Mouse (Mus musculus) layer of hippocampus, adult 2 months (tissue): ENCODE data around the gene Pex11g. TPM values are rescaled to one million over a fixed set of nuclear protein-coding genes. Genes with fewer than 3 reads are reported as not detected.

Experiments used
- DNase-seq, 2 experiments: peaks; one replicate each; pipeline ENCODE4 v3.0.0; 2022; ENCODE audit warnings: low spot score in 2 of 2
- H3K27ac ChIP-seq: fragments of 200-600 bp; 2 replicates; pipeline ENCODE4 v1.8.1; 2022
- H3K4me3 ChIP-seq: fragments of 200-600 bp; 2 replicates; pipeline ENCODE4 v1.8.1; 2022; ENCODE audit warnings: mild to moderate bottlenecking
- CTCF ChIP-seq: fragments of 200-600 bp; conservative IDR thresholded peaks from 2 replicates; pipeline ENCODE4 v1.8.1; 2022; ENCODE audit warnings: antibody characterized with exemption, mild to moderate bottlenecking, moderate library complexity
- long read RNA-seq, 2 experiments: library from polyadenylated mRNA; stranded (forward); transcript quantifications; one replicate each; pipeline ENCODE4 v2.0.0; 2021; ENCODE audit warnings: borderline mapping rate in 2 of 2
- total RNA-seq, 2 experiments: library from RNA; stranded (reverse); gene quantifications; 2 replicates each; pipeline ENCODE4 v1.2.3; 2021

Gene Pex11g
- total RNA-seq, result under 1 TPM; 0.32 to 0.95 TPM
- long read RNA-seq, experiment 1, partial matches to known transcripts, result 0 of 1 reads
- long read RNA-seq, experiment 1, other reads (novel, unspliced or antisense), result 0 of 1 reads
- long read RNA-seq, experiment 2, partial matches to known transcripts, result 0 of 1 reads
- long read RNA-seq, experiment 2, other reads (novel, unspliced or antisense), result 1 of 1 reads

- Histone ChIP-seq H3K27ac (peak within 1 kb of the TSS; percentile 71), H3K4me3 (peak within 1 kb of the TSS; percentile 50)
- TF ChIP-seq CTCF, result no peak
- DNase-seq, result peak; percentile 78 to 84
These were observed at the start of gene Pex11g for GRCm38 (mm10) chr8:3467006-3467885. TSS of gene Pex11g (minus strand) at chr8:3467680.

GRCm38 (mm10) chr8:3517117-3517495 is 49.6 kb upstream of the Pex11g start:
- no peak for TF ChIP-seq CTCF
- DNase-seq, result peak in 1 of 2 experiments; percentile 43
- H3K27ac ChIP-seq, result peak overlapping the region; percentile 96
- peak overlapping the region; percentile 92 for H3K4me3 ChIP-seq

- DNase-seq, result peak; percentile 93 to 94
- H3K4me3 ChIP-seq, result peak overlapping the region; percentile 92
- peak overlapping the region; percentile 96 for H3K27ac ChIP-seq
- TF ChIP-seq CTCF, result no peak
These were observed 49.1 kb upstream of the Pex11g start for GRCm38 (mm10) chr8:3516450-3517116.

- no peak for TF ChIP-seq CTCF
- H3K27ac ChIP-seq, result peak overlapping the region; percentile 96
- H3K4me3 ChIP-seq, result peak overlapping the region; percentile 92
- DNase-seq, result peak; percentile 56 to 63
These were observed 48.4 kb upstream of the Pex11g start for GRCm38 (mm10) chr8:3515771-3516417.

GRCm38 (mm10) chr8:3515260-3515671 is 47.8 kb upstream of the Pex11g start, which contains the start of gene Pnpla6:
TSS of gene Pnpla6 (plus strand) at chr8:3515384.
- peak; percentile 89 to 93 for DNase-seq
- peak within 1 kb of the TSS; percentile 96 for H3K27ac ChIP-seq
- no peak for TF ChIP-seq CTCF
- H3K4me3 ChIP-seq, result peak within 1 kb of the TSS; percentile 92

- H3K4me3 ChIP-seq, result peak overlapping the region; percentile 92
- no peak for TF ChIP-seq CTCF
- peak overlapping the region; percentile 96 for H3K27ac ChIP-seq
- DNase-seq, result no peak
These were observed 47.3 kb upstream of the Pex11g start for GRCm38 (mm10) chr8:3514681-3515247.

GRCm38 (mm10) chr8:3507979-3508754 is 40.7 kb upstream of the Pex11g start:
- DNase-seq, result no peak
- no peak for TF ChIP-seq CTCF
- no peak overlapping the region for H3K4me3 ChIP-seq
- no peak overlapping the region for H3K27ac ChIP-seq

- peak overlapping the region; percentile 4; the same call in 1 of the 2 replicates for H3K4me3 ChIP-seq
- TF ChIP-seq CTCF, result no peak
- peak overlapping the region; percentile 56; the same call in 1 of the 2 replicates for H3K27ac ChIP-seq
- DNase-seq, result peak in 1 of 2 experiments; percentile 74
These were observed 34.7 kb upstream of the Pex11g start for GRCm38 (mm10) chr8:3502217-3502616.

GRCm38 (mm10) chr8:3500235-3501090 is 33.0 kb upstream of the Pex11g start, which contains the start of gene Mcoln1:
TSS of gene Mcoln1 (plus strand) at chr8:3500457.
- H3K4me3 ChIP-seq, result peak within 1 kb of the TSS; percentile 82
- no peak; the same call in 1 of the 2 replicates for TF ChIP-seq CTCF
- peak; percentile 97 to 99 for DNase-seq
- peak within 1 kb of the TSS; percentile 98 for H3K27ac ChIP-seq

- H3K27ac ChIP-seq, result peak overlapping the region; percentile 98
- peak overlapping the region; percentile 82 for H3K4me3 ChIP-seq
- no peak for TF ChIP-seq CTCF
- DNase-seq, result no peak
These were observed 32.3 kb upstream of the Pex11g start for GRCm38 (mm10) chr8:3499751-3500150.
